Mouse (Mus musculus) cortical plate, adult 2 months (tissue): ENCODE results near the gene Usp21.

Source experiments
- CTCF ChIP-seq: fragments of 200-500 bp; IDR thresholded peaks from 2 replicates; pipeline ENCODE4 v1.5.1; 2011; ENCODE audit warnings: mild to moderate bottlenecking, control low read depth, low read length; ENCODE audit not compliant: insufficient read depth; ENCODE audit errors: extremely low read depth
- POLR2A ChIP-seq: fragments of 200-500 bp; IDR thresholded peaks from 2 replicates; pipeline ENCODE4 v1.6.1; 2011; ENCODE audit warnings: mild to moderate bottlenecking, low read length, control low read depth; ENCODE audit not compliant: insufficient read depth; ENCODE audit errors: extremely low read depth

DNA sequence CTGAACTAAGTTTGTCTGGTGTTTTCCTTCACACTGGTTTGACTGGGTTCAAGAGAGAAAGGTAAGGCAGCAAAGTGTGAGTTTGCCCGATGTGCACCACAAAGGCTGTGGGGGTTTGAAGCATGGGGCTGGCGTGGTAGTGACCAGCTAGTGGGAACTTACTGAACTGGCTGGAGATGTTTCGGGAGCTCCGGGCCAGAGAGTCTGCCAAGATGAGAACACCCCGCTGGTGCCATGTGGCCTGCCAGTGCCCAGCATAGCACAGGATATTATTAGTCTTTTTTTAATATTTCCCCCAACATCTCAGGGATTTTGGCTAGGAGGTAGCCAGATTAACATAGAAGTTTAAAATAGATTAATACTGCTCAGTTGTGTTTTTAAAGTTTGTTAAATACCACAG lies 32.4 kb upstream of the Usp21 start:
- no peak for TF ChIP-seq POLR2A
- no peak for TF ChIP-seq CTCF
